Mouse (Mus musculus) ES-Bruce4 (cell line): ENCODE results near the gene Fbxw11.

ENCODE experiments used
- CTCF ChIP-seq: IDR thresholded peaks from one replicate; pipeline ENCODE4 v1.8.1; 2011; ENCODE audit warnings: low read depth, low read length
- EP300 ChIP-seq: IDR thresholded peaks from 2 replicates; pipeline ENCODE4 v1.6.1; 2011; ENCODE audit warnings: low read depth, low read length; ENCODE audit not compliant: insufficient read depth
- POLR2A ChIP-seq: IDR thresholded peaks from one replicate; pipeline ENCODE4 v1.8.1; 2011; ENCODE audit warnings: low read length; ENCODE audit not compliant: insufficient read depth

DNA sequence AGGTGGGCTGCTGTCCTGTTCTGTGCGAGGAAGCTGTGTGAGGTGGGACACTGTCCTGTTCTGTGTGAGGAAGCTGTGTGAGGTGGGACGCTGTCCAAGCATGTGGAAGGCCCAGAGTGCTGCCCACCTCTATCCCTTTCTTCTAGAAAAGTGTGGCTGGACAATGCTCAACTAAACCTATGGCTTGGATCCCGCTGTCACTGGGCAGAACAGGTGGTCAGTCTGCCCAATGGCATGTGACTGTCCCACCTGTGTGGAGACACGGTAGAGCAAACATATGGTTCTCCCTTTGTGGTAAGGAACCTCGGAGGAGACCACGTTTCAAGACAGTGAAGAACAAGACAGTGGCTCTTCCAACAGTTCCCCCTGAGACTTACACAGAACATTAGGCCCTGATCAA, 14.6 kb upstream of the Fbxw11 start:
- TF ChIP-seq POLR2A (no peak), CTCF (no peak), EP300 (no peak)
